Comparison of ENCODE assay signal across 17 mouse cellular contexts in genomic region chr10:59527819-59528218, GRCm38 (mm10).
"Had no signal": no experiment of that assay in that cellular context is flagged by ENCODE, and none has a peak within 500 bp of the region (broad histone marks: within the 10 kb centered on the region; RNA-seq: fewer than 3 reads in every experiment).

No protein-coding gene starts in this region.

- H3K27ac ChIP-seq: liver, embryonic 12.5 days; liver, embryonic 14.5 days; lung, embryonic 15.5 days; midbrain, embryonic 10.5 days; midbrain, embryonic 12.5 days; midbrain, embryonic 15.5 days; stomach, embryonic 15.5 days; stomach, postnatal 0 days had no signal

- H3K36me3 ChIP-seq: liver, embryonic 12.5 days; lung, embryonic 15.5 days; midbrain, embryonic 10.5 days; midbrain, embryonic 12.5 days; midbrain, embryonic 15.5 days; neural tube, embryonic 13.5 days; neural tube, embryonic 15.5 days; stomach, embryonic 15.5 days had no signal

- DNase-seq: lung, adult 18-20 months; lung, postnatal 14 days; lung, postnatal 36 days; right cerebral cortex, postnatal 14 days; thymus, adult 2 months; thymus, postnatal 36 days had no signal

- H3K9ac ChIP-seq: liver, embryonic 12.5 days; liver, embryonic 14.5 days; lung, embryonic 15.5 days; midbrain, embryonic 12.5 days; midbrain, embryonic 15.5 days; neural tube, embryonic 13.5 days; neural tube, embryonic 15.5 days; stomach, embryonic 15.5 days had no signal

- H3K4me1 ChIP-seq: midbrain, embryonic 15.5 days had no signal

- H3K4me2 ChIP-seq: liver, embryonic 12.5 days; lung, embryonic 15.5 days; midbrain, embryonic 12.5 days; midbrain, embryonic 15.5 days; neural tube, embryonic 13.5 days; neural tube, embryonic 15.5 days; stomach, embryonic 15.5 days had no signal

- ATAC-seq: liver, embryonic 12.5 days; lung, postnatal 0 days; midbrain, embryonic 15.5 days had no signal

- H3K4me3 ChIP-seq: liver, embryonic 12.5 days; lung, embryonic 15.5 days; midbrain, embryonic 10.5 days; midbrain, embryonic 12.5 days; midbrain, embryonic 15.5 days; neural tube, embryonic 13.5 days; neural tube, embryonic 15.5 days; stomach, embryonic 15.5 days had no signal

- H3K27me3 ChIP-seq: liver, embryonic 12.5 days; lung, embryonic 15.5 days; midbrain, embryonic 12.5 days; midbrain, embryonic 15.5 days; neural tube, embryonic 13.5 days; neural tube, embryonic 15.5 days; stomach, embryonic 15.5 days had no signal

- H3K9me3 ChIP-seq: liver, embryonic 12.5 days; lung, embryonic 15.5 days; midbrain, embryonic 10.5 days; midbrain, embryonic 12.5 days; midbrain, embryonic 15.5 days; neural tube, embryonic 13.5 days; neural tube, embryonic 15.5 days; stomach, embryonic 15.5 days had no signal
